Mouse (Mus musculus) heart, postnatal 25 days (tissue): Measurements from ENCODE around the gene Gm49027. TPM values are rescaled to one million over a fixed set of nuclear protein-coding genes. Genes with fewer than 3 reads are reported as not detected.
A peak's percentile ranks its signal among the peaks of the same experiment; 100 is the strongest.

Experiments
- DNase-seq: peaks from one replicate; pipeline ENCODE4 v3.0.0; 2022; ENCODE audit warnings: low spot score
- intact Hi-C: fragments of 180-260 bp; cut with DNase I; formaldehyde crosslinking; loops from one replicate; pipeline ENCODE4 v1.15.1; 2025
- microRNA-seq: library from miRNA; unstranded; fragments of <30 nt; microRNA quantifications from one replicate; pipeline ENCODE4 v1.2.0, GENCODE M21; 2022
- total RNA-seq, 2 experiments: library from RNA; stranded (reverse); gene quantifications; 2 replicates each; pipeline ENCODE4 v1.2.3; 2021

Gene Gm49027
- total RNA-seq, 2 experiments from 2014 or later, result not detected

GRCm38 (mm10) chr5:123508921-123509320 is 16.4 kb downstream of the Gm49027 start:
- DNase-seq, result no peak
- intact Hi-C loops, result loop anchor here (10.0 kb wide), 1 partner anchor 224 kb away; no protein-coding TSS in a partner anchor

DNA sequence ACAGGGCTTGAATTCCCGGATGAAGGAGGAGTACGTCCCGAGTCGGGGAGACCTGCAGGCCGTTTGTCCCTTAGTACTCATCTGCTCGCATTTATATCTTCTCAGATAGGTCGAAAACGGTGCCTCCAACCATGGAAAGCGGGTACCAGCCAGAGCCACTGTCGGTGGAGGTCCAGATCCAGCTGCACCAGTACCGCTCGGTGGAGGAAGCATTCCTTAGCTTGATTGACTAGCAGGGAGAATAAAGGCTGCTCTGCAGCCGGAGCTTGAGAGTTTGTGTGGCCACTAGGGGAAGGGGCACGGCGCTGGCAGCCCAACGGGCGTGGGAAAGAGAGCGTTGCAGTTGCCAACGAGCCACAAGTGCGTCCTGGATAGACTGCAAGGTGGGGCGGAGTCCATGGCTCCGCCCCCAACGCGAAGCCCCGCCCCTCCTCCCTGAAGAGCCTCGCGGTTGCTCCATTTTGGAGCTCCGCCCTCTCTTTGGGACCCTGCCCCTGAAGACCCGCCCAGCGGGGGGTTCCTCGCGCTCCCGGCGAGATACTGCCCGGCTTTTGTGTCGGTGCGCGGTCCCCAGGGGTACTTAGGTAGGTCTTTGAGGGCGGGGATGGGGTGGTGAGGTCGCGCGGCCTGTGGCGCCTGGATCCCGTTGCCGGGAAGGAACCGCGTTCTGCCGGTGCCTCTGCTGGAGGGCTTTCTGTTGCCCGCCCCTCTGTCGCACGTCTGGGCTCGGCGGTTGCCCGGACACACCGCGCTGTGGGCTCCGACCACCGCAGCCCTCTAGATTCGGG is 17.2 kb downstream of the Gm49027 start:
- intact Hi-C loops, result loop anchor here (10.0 kb wide), 1 partner anchor 223 kb away; no protein-coding TSS in a partner anchor
- peak; percentile 46 for DNase-seq

DNA sequence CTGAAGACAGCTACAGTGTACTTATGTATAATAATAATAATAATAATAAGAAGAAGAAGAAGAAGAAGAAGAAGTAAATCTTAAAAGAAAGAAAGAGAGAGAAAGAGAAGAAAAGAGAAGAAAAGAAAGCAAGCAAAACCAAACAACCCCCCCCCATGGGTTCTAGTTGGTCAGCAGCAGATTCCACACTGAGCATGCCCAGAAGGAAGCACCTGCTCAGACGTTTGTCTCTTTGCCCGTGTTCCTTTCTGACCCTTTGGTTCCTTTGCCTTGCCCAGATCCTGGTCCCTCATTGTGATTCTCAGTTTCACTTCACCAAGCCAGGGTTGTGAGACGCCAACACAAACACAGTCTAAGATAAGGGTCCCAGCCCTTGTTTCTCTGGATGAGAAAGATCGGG is 23.3 kb downstream of the Gm49027 start:
- DNase-seq, result no peak
- intact Hi-C loops, result loop anchor here (10.0 kb wide), 1 partner anchor 217 kb away; no protein-coding TSS in a partner anchor

- no peak for DNase-seq
- intact Hi-C loops, result loop anchor here (1.0 to 10.0 kb wide), 4 partner anchors 55 to 215 kb away; no protein-coding TSS in a partner anchor
These were observed 25.6 kb downstream of the Gm49027 start for GRCm38 (mm10) chr5:123499717-123500116.

- peak; percentile 35 for DNase-seq
- intact Hi-C loops, result no loop called here
These were observed 35.4 kb downstream of the Gm49027 start for GRCm38 (mm10) chr5:123489935-123490334.

GRCm38 (mm10) chr5:123489112-123489785 is 36.0 kb downstream of the Gm49027 start, which contains the start of the genes Lrrc43 and Il31:
Gene Lrrc43, plus strand, starts transcription at chr5:123489305.
Gene Il31, minus strand, starts transcription at chr5:123489489.
- no peak for DNase-seq
- intact Hi-C loops, result no loop called here

GRCm38 (mm10) chr5:123487659-123488395 is 37.5 kb downstream of the Gm49027 start:
- intact Hi-C loops, result no loop called here
- DNase-seq, result no peak

- intact Hi-C loops, result no loop called here
- no peak for DNase-seq
These were observed 51.5 kb downstream of the Gm49027 start for GRCm38 (mm10) chr5:123473817-123474216.

DNA sequence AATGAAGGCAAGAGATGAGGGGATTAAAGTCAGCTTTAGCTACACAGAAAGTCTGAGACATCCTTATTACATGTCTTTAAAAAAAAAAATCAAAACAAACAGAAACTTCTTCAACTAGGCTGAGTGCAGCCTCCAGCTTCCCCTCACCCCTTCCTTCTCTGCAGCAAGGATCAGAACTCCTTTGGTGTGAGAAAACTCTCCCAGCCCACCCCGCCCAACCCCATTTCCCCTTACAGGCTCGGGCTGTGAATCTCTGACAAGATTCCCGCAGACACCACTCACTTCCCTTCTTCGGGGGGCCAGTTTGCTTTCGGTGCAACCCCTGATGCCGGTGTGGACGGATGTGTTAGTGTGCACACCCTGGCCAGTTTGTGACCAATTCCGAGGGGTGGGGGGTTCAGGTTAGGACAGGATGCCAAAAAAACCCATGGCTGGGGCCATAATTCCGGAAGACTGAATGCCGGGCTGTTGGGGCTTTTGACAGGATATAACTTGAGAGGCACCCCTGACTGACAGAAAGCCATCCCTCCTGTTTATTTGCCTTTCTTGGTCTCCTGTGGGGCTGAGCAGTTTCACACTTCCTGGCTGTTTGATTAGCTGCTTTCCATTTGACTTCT is 54.4 kb downstream of the Gm49027 start:
- intact Hi-C loops, result no loop called here
- no peak for DNase-seq

- DNase-seq, result no peak
- intact Hi-C loops, result no loop called here
These were observed 60.6 kb downstream of the Gm49027 start for GRCm38 (mm10) chr5:123464638-123465037.

Small RNA genes within 50 kb of the gene (microRNA-seq; reads per million reads assigned to microRNA genes)
- gene Mir7647, result 4.4 reads per million, percentile 10 among the genes with 10 or more reads in this experiment

Other genes starting within 250 kb of the Gm49027 start
- gene Bcl7a, start 181.7 kb downstream of the Gm49027 start, total RNA-seq, result 1 to 10 TPM; 8.6 to 9.5 TPM
- 10 to 100 TPM; 23.0 to 25.7 TPM for gene Mlxip, start 130.7 kb downstream of the Gm49027 start, total RNA-seq
- not detected for gene Lrrc43, start 36.2 kb downstream of the Gm49027 start, total RNA-seq
- not detected for gene Il31, start 36.0 kb downstream of the Gm49027 start, total RNA-seq
- not detected for gene B3gnt4, start 15.0 kb downstream of the Gm49027 start, total RNA-seq
- 10 to 100 TPM; 64.4 to 71.1 TPM for gene Diablo, start 1.3 kb downstream of the Gm49027 start, total RNA-seq
- 10 to 100 TPM; 24.8 to 34.0 TPM for gene Vps33a, start 47.5 kb upstream of the Gm49027 start, total RNA-seq
- gene Clip1, start 159.1 kb upstream of the Gm49027 start, total RNA-seq, result 100 to 1,000 TPM; 135 to 152 TPM
- gene Zcchc8, start 195.6 kb upstream of the Gm49027 start, total RNA-seq, result 10 to 100 TPM; 23.2 to 25.1 TPM
- 10 to 100 TPM; 45.9 to 47.3 TPM for gene Rsrc2, start 223.9 kb upstream of the Gm49027 start, total RNA-seq
- gene Kntc1, start 224.2 kb upstream of the Gm49027 start, total RNA-seq, result under 1 TPM; 0.56 to 0.86 TPM